Mouse (Mus musculus) ES-E14 (cell line): ENCODE results near the gene Llgl2.

Source experiments
- MAFK ChIP-seq: IDR thresholded peaks from 2 replicates; pipeline ENCODE4 v1.6.1; 2014; ENCODE audit warnings: mild to moderate bottlenecking, low read depth, low read length, inconsistent platforms; ENCODE audit not compliant: insufficient read depth
- ZC3H11A ChIP-seq: IDR thresholded peaks from 2 replicates; pipeline ENCODE4 v1.6.1; 2012; ENCODE audit warnings: low read depth, mild to moderate bottlenecking, inconsistent platforms, low read length, borderline replicate concordance

GRCm38 (mm10) chr11:115827624-115828023, 3.8 kb downstream of the Llgl2 start:
- TF ChIP-seq ZC3H11A = no peak
- no peak for TF ChIP-seq MAFK
